Mouse (Mus musculus): ENCODE measurements around the gene Hoxb8.

DNA sequence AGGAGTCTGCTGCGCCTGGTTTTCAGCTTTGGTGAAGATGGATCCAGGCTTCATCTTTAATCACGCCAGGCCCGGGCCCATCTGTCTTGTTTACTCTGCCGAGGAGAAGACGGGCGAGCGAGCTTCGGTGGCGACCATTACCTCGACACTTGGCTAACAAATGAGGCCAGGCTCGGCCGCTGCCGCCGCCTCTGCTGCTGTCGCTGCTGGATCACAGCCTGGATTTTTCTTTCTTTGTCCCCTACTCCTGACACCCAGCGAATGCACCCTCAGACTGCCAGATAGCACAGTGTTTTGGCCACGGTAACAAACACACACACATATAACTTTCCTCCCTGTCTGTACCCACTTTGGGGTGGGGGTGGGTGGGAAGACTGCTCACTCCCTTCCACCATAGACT lies 39.0 kb downstream of the Hoxb8 start:
- TF ChIP-seq CTCF (conservative IDR thresholded peaks at IDR 0.05; ENCODE audit: low read length), result no peak
- TF ChIP-seq POU5F1 (IDR thresholded peaks at IDR 0.05; ENCODE audit: borderline replicate concordance, low read length), result no peak
